Mouse (Mus musculus) adrenal gland, postnatal 4 days (tissue): ENCODE data around the gene Ahctf1. TPM values are rescaled to one million over a fixed set of nuclear protein-coding genes. Genes with fewer than 3 reads are reported as not detected.

ENCODE experiments used
- DNase-seq, 2 experiments: peaks; one replicate each; pipeline ENCODE4 v3.0.0; 2021 to 2022; ENCODE audit warnings: low spot score in 2 of 2, mixed read lengths in 2 of 2
- total RNA-seq, 2 experiments: library from RNA; stranded (reverse); gene quantifications; 2 replicates each; pipeline ENCODE4 v1.2.3; 2021

The Ahctf1 gene
- total RNA-seq, 2 experiments from 2014 or later = 33.7 to 41.5 TPM

DNA sequence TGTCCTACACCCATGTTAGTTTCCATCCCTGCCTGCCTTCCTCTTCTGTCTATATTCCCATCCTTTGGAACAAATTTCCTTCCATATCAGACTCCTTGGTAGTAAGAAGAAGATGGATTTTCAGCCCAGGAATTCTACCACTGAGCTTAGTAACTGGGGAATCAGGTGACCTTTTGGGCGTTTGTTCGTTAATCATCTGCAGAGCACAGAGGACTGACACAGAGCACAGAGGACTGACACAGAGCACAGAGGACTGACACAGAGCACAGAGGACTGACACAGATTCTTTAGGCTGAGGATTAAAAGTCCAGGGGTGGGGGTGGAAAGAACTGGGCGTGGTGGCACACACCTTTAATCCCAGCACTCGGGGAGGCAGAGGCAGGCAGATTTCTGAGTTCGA, 2.3 kb upstream of the Ahctf1 start:
- no peak for DNase-seq

DNA sequence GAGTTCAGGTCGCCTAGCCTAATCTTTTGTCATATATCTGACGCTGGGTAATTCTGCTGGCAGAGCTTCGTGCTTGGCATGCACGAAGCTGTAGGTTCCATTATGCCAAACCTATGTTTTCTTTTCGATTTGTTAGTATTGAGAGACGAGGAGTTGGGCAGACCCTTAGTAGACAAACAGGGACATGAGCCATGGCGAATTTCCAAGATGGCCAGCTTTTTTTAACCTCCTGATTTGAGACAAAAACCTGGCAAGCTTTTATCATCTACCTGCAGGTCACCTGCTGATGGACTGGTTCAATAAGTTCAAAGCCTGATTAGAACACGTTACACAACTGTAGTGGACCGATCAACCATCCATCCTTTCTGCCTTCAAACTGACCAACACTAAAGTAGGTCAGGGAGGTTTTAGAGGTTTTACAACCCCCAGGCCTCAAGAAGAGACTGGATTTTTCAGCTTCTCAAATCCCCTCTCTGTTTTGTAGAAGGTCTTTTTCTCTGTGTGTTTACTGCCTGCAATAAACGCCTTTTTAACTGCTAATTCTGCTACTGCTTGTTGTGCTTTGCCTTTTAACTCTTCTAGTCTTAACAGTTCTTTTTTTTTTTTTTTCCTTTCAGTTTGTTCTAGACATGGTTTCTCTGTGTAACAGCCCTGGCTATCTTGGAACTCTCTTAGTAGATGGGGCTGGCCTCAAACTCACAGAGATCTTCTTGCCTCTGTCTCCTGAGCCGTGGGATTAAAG, 831 bp upstream of the Ahctf1 start:
- no peak for DNase-seq

DNA sequence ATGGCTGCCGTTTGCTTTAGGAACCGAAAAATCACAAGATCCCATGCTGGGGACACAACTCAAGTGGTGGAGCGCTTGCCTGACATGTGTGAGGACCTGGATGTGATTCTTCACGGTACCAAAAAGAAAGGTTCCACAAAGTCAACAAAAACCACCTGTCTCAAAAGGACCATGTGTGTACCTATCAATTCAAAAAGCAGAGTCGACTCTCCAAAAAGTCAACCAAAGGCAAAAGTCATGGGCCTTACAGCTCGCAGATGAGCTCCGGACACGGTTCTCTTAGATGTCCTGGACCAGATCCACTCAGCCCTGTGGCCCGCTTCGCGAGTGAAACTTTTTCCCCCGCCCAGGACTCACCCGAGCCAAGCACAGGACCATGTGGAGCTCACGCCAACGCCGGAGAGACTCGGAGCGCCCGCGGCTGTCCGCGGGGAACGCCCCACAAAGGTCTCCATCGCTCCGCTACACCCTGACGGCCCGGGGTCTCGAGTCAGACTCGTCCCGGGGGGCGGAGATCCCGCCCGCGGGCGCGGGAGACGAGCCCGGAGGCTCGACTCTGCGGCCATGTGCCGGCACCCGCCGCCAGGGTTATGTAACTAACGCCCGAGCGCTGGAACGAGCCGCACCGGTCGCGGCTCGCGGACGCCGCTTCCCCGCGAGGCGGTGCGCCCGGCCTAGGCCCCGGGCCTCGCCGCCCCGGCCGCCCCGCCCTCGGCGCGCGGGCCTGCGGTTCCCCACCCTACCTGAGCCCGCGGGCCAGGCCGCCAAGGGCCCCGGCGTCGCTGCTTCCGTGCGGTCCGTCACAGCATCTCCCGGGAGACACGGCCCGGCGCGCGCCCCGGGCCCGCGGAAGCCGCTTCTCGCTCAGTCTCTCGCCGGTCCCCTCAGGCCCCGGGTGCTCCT, 619 bp downstream of the Ahctf1 start, which contains the start of gene Gm10518:
Gene Gm10518 (plus strand): TSS at position 767 of the 903 bp plus-strand sequence.
- DNase-seq = peak; percentile 29 to 40

DNA sequence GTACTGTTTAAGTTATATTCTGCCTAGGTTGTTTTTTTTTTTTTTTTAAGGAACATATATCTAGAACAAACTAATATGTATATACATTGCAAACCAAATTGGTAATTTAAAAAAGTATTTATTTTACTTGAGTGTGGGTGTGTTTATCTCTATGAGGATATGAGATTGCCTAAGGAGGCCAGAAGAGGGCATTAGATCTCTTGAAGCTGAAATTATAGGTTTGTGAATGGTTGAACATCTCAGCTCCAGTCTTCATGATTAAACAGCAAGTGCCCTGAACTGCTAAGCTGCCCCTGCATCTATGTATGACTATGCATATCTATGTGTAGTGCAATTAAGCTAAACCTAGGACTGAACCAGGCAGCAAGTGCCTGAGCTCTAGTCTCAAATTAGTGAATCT, 4.7 kb downstream of the Ahctf1 start:
- no peak for DNase-seq

DNA sequence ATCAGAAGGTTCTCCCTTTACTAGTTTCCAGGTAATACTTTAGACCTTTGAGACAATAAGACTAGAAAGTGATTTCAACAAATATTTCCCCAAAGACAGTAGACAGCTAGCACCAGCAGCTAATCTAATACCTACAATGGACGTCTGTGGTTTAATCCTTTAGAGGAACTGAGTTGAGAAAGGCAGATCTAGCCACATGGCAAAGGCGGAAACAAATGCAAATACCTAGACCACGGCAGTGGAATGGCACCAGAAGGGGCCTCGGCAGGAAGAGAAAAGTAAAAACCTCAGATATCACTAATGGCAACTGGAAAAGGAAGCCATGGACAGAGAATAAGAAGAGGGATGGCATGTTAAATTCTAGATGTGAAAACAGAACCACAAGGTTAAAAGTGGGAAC, 16.2 kb downstream of the Ahctf1 start:
- DNase-seq = no peak

DNA sequence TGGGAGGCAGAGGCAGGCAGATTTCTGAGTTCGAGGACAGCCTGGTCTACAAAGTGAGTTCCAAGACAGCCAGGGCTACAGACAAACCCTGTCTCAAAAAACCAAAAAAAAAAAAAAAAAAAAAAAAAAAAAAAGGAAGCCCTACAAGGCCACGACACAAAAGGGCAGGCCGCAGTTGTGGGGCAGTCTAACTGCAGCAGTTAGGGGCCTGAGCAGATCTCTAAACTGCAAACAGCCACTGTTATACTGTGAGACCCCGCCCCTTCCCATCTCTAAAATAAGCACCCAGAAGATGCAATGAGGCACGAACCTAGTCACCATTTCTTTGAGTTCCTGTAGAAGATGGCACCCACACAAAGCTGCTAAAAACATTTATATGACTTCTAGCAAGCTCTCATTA, 18.0 kb downstream of the Ahctf1 start:
- DNase-seq = no peak

DNA sequence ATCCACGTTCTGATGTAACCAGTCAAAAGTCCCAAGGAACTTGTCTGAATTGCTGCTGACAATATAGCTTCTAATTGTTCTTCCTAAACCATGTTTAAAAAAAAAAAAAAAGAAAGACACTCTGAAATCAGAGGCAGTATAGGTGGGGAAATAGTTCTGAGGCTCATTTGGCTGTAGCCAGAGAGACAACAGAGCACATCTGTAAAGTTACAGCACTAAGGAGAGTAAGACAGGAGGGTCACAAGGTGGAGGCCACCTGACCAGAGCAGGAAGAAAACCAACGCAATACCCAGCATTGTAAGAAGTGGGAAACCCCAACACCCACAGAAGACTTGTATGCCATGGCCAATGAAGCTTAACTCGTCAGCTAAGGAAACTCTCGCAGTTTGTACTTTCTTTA, 19.4 kb downstream of the Ahctf1 start:
- DNase-seq = no peak

DNA sequence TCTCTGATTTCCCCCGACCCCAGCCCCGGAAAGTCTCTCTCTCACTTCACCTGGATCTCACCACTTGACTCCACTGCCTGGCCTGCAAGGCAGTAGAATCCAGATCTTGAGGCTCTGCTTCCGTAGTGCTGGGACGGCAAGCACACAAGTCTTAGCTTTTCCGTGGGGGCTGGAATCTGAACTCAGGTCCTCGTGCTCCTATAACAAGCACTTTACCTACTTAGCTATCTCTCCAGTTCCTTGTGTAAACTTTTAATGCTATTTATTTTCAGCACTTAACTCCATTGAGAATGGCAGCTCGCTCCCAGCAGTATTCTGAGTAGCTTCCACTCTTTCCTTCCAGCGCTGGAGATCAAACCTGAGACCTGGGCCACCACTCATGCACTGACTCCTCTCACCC, 26.6 kb downstream of the Ahctf1 start:
- DNase-seq = no peak

DNA sequence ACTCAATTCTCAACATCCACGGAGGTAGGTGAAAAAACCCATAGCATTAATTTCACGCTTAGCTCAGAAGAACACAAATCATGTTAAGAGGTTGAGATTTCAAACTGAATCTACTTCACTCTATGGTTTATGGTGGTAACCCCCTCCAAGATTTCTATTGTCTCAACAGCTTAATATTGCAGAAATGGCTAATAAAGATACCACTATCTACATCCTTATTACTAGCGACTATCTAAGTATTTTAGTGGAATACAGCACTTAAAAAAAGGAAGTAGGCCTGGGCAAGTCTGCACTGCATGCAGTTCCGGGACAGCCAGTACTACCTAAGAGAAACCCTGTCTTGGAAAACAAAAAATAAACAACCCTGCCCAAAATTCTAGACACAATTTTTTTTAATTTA, 42.9 kb downstream of the Ahctf1 start:
- DNase-seq = no peak

DNA sequence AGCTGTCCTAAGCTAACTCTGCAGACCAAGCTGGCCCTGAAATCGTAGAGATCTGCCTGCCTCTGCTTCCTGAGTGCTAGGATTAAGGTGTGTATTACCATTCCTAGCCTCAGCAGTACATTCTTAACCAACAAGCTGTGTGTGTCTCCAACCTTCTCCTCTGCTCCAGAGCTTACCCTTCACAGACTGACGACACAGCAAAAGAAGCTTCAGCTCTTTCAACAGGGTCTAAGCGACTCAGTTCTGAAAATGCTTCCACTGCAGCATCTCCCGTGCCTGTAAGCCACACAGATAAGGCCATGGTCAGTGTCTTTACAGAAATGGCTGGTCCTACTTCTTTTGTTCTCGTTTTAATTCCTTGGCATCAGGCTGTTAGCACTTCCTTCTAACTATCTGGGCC, 43.4 kb downstream of the Ahctf1 start:
- DNase-seq = no peak

DNA sequence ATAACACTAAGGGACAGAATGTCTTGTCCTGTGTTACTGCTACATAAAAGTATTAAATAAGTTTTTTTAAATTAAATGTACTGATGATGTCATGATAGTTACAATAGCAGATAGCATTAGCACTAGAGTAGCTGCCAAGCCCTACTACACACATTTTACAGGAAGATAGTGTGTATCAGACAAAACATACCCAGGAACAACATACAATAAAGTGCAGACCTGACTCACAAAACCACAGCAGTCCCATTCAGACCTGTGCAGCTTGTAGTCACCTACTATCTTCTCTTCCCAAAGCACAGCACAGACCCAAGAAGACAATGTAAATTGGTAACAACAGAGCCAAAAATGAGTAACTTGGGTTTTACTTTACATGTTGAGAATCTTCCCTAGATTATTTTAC, 47.0 kb downstream of the Ahctf1 start:
- DNase-seq = no peak

DNA sequence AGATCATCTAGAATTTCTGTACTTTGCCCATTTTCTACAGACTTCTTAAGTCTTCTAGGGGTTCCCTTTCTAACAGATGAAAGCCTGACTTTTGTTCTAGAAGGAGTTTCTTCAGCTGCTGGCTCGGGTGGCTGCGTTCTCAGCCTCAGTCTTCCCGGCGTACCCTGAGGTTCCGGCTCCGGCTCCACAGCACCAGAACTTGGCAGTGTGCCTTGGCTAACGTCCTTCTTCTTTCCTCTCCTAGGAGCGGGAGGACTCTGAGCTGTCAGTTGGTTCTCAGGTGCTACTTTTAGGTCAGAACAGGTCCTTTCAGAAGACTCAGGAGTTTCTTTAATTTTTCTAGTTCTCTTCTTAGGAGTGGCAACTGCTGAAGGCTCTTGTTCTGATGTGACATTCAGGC, 50.5 kb downstream of the Ahctf1 start:
- no peak for DNase-seq

DNA sequence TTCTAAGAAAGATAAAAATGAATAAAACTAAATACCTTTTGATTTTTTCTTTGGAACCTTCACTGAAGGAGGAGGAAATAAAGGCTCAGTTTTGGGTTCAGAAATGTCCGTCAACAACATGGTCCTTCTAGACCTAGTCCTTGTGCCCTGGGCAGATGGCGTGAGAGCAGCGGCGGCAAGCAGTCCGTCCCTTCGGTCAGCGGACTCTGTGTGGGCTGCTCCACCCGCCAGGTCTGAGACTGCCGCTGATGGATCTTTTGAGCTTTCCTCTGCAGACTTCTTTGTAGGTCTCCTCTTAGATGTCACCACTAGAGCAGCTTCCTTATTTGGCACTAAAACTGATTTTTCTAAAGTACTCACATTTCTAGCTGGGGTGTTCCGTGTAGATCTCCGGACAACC, 51.2 kb downstream of the Ahctf1 start:
- no peak for DNase-seq

DNA sequence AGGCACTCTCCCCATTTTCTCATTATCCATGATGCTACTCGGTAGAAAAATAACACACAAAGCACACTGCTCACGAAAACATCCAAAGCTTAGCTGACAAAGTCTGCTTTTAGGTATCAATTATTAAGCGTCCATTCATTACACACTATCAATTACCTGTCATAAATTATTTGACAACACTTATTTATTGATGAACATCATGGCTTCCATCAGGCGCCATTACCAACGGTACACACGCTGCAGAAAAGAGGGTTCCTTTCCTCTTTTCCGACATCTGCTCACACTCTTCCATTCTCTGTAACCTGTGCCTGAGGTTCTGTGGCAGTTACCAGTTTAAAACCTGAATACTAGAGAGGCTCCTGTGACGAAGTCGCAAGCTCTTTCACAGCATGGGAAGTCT, 58.3 kb downstream of the Ahctf1 start, which contains the start of gene Kif28:
Gene Kif28 (minus strand): TSS at position 101 of the 400 bp plus-strand sequence.
- DNase-seq = no peak

DNA sequence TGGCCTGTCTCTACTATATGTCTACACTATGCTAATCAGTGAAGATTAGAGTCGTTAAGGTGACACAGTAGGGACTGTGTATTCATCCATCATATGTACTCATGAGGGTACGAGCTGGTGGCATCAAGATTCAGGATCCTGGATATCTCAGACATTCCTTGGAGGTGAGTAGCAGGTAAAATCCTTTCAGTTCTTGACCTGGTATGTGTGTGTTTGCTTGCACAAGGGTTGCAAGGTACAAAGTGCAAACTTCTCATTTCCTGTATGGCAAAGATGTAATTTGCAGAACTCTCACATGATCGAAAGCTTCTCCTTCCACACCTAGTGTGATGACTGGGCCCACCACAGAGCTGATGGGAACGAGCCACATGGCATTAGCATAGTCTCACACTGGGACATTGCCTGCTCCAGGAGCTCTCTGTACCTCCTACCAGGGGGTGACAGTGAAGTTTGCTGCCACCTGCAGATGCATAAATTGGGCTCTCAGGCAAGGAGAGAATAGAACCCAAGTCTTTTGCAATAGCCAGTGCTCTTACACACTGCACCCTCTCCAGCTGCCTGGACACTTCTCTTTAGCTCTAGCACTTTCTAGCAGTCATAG, 59.8 kb downstream of the Ahctf1 start:
- no peak for DNase-seq

DNA sequence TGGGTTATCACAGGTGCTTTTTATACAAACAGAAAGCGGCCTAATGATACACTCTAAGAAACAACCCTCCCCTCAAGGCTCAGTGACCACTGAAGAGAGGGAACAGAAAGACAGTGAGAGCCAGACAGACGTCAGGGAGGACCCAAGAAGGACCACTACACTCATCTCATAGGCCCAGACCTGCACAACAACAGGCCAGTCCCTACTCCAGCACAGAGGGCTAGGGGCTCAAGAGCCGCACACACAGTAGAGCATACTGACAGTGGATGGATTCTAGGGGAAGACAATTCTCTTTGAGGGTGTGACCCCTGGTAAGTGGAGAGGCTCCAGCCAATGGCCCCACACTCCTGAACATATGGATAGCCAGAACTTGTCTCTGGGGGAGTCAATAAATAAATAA, 67.0 kb downstream of the Ahctf1 start:
- no peak for DNase-seq

DNA sequence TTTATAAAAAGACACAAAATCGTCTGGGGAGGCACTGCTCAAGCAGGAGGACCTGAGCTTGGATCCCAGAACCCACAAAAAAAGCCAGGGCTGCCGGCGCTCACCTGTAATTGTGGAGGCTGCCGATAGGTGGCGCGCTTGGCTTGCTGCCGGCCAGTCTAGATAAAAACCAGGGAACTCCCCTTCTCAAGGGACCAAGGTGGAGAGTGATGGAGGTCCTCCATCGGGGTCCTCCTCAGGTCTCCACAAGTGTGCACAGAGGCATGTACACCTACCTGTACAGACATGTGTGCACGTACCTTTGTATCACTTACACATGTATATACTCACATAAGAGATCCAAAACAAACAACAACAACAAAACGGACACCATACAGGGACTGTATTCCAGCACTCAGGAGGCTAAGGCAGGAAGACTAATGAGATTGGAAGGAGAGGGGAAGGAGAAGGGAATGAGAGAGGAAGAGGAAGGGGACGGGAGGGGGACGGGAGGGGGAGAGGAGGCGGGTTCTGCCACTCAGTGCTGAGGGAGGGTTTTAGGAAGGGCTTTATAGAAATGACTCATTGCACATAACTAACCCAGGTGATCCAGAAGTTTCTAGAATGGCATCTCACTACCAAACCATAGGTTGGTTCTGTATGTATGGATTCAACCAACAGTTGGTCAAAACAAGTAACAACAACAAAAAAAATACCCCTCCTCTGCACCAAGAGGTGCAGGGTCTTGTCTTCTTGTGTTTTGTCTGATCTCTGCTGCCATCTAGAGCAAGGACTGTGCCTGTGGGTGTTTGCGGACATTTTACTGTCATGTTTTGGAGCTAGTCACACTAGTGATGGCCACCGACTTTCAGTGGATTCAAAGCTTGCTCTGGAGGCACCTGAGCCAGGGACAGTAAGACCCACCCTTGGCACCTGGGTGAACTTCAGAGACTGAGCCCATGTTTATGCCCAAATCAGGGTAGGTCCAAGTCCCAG, 68.7 kb downstream of the Ahctf1 start:
- DNase-seq = peak; percentile 25 to 47

DNA sequence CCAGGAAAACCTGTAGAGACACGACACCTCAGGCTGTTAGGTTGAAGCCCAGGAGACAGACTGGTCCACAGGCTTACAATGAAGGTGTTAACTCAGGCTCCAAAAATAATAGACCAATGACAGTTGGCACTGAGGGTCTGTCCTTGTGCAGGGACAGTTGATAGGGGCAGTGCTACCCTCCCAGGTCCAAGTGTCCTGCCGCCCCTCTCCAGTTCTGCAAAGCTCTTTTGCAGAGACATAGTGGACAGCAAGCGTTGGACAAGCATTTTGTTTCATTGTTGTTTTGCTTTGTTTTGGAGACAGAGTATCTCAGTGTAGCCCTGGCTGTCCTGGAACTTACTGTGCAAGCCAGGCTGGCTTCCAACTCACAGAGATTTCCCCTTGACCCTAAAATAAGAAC, 72.1 kb downstream of the Ahctf1 start:
- DNase-seq = no peak

DNA sequence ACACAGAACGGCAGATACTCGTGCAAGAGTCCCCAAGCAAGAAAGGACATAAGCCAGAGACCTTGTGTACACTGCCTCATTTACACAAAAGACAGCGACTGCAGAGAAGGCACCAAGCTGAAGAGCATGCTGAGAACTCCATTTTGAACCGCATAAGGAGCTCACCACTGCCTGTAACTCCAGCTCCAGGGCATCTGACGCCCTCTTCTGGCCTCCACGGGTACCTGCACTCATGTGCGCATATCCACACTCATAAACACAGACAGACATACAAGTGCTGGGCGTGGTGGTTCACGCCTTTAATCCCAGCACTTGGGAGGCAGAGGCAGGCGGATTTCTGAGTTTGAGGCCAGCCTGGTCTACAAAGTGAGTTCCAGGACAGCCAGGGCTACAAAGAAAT, 74.8 kb downstream of the Ahctf1 start:
- DNase-seq = no peak

DNA sequence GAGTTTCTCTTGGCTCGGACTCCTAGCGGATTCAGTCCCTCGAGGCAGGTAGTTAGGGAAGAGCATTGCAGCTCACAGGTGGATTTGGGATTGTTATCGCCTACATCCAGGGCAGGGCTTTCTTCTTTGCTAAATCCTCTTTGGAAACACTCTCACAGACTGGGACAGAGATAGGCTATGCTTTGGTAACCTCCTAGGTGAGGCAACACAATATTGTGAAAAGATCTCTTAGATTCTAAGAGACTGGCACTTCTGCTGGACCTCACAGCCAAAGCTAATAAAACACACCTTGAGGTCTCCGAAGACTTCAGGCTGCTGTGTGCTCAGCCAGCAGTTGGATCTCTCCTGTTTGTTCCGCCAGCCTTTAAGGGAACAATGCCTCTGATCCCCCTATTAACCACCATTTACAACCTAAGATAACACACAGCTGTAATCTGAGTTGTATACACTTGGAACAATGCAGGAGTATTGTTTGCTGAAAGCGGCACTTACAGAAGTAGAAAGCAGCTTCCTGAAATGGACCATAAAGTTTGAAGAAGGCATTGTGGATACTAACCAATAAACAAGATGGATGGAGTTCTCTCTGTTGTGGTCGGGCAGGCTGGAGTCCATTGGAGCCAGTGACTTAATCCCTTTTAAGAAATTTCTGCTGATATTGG, 80.5 kb downstream of the Ahctf1 start:
- DNase-seq = no peak
